Mouse (Mus musculus): ENCODE data around the gene Slc35b2.

DNA sequence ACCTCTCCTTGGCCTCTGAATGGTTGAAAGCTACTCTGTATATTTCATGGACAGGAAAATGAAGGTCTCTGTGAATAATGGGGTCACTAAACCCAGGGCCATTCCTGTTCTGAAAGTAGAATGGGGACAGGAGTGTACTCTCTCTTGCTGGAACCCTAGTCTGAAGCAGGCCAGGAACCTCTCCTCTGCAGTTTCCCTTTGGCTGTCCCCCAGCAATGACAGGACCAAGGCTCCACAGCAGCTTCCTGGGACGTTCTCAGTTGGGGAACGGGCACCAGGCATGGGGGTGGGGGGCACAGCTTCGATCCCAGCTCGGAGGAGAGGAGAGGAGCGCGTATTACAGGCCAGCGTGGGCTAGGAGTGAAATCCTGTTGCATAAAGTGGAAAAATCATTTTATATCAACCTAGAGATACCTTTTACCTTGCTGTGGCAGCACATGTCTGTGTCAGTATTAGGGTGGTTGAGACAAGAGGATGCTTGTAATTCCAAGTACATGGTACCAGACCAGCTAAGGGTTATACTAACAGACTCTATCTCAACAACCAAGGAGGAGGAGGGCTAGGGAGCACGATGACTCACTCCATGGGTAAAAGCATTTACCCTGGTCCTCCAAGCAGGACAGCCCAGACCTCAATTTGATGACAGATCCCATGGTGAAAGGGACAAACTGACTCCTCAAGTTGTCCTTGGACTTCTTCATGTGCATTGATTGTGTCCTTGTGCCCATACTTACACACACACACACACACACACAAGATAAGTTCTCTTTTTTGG, 11.6 kb downstream of the Slc35b2 start:
- no peak for TF ChIP-seq CTCF (conservative IDR thresholded peaks at IDR 0.05; ENCODE audit: low read length)
- TF ChIP-seq POU5F1 (IDR thresholded peaks at IDR 0.05; ENCODE audit: borderline replicate concordance, low read length) = no peak
- TF ChIP-seq NANOG (IDR thresholded peaks at IDR 0.05; ENCODE audit: borderline replicate concordance, low read length) = no peak

Measured in E14TG2a.4 (cell line).